Mouse (Mus musculus) liver, embryonic 14.5 days (tissue): Measurements from ENCODE around the gene Zc3h8. TPM values are rescaled to one million over a fixed set of nuclear protein-coding genes. Genes with fewer than 3 reads are reported as not detected.

Experiments used
- ATAC-seq: fragments of 200-750 bp; cut with Nextera tagmentation; 2 replicates; pipeline ENCODE4 v1.8.0; 2017; ENCODE audit warnings: moderate number of reproducible peaks, mild to moderate bottlenecking, moderate library complexity; ENCODE audit not compliant: insufficient read depth
- DNase-seq, 3 experiments: peaks; one replicate each; pipeline ENCODE4 v3.0.0-alpha.2; 2012 to 2013; ENCODE audit warnings: low read depth in 3 of 3, low spot score in 3 of 3
- H3K27ac ChIP-seq: fragments of 300-500 bp; sonication (generic); 2 replicates; pipeline ENCODE4 v1.5.1; 2014; ENCODE audit warnings: moderate library complexity, mild to moderate bottlenecking, control low read depth, inconsistent platforms
- H3K27me3 ChIP-seq: fragments of 300-500 bp; sonication (generic); 2 replicates; pipeline ENCODE4 v1.6.1; 2014; ENCODE audit warnings: mild to moderate bottlenecking, low read length, moderate library complexity; ENCODE audit not compliant: control insufficient read depth, insufficient read depth
- H3K36me3 ChIP-seq: fragments of 300-500 bp; sonication (generic); replicated peaks from 2 replicates; pipeline ENCODE4 v1.6.1; 2014; ENCODE audit warnings: low read depth; ENCODE audit not compliant: control insufficient read depth, insufficient read depth
- H3K4me1 ChIP-seq, 2 experiments: fragments of 200-500 bp in 1 of 2; fragments of 300-500 bp in 1 of 2; sonication (generic) in 1 of 2; replicated peaks; 2 replicates each; pipeline ENCODE4 v1.6.1; 2012 to 2014; ENCODE audit warnings: antibody characterized with exemption in 1 of 2, inconsistent platforms in 1 of 2, low read length in 1 of 2; ENCODE audit not compliant: control insufficient read depth in 2 of 2, insufficient read depth in 2 of 2
- H3K4me2 ChIP-seq: fragments of 300-500 bp; sonication (generic); 2 replicates; pipeline ENCODE4 v1.6.1; 2014; ENCODE audit warnings: low read depth, mild to moderate bottlenecking, control low read depth, moderate library complexity
- H3K4me3 ChIP-seq, 2 experiments: fragments of 200-500 bp in 1 of 2; fragments of 300-500 bp in 1 of 2; sonication (generic) in 1 of 2; 2 replicates each; pipeline ENCODE4 v1.5.1; 2012 to 2014; ENCODE audit warnings: low read depth in 2 of 2, low read length in 2 of 2, mild to moderate bottlenecking in 2 of 2, control low read depth in 1 of 2, inconsistent platforms in 1 of 2, moderate library complexity in 1 of 2; ENCODE audit not compliant: insufficient read depth in 1 of 2
- H3K9ac ChIP-seq: fragments of 300-500 bp; sonication (generic); replicated peaks from 2 replicates; pipeline ENCODE4 v1.6.1; 2014; ENCODE audit warnings: mild to moderate bottlenecking, control low read depth, moderate library complexity
- H3K9me3 ChIP-seq: fragments of 300-500 bp; sonication (generic); 2 replicates; pipeline ENCODE4 v1.6.1; 2016; ENCODE audit warnings: low read length, mixed read lengths; ENCODE audit not compliant: control insufficient read depth
- CTCF ChIP-seq: IDR thresholded peaks from 2 replicates; pipeline ENCODE4 v1.5.1; 2016; ENCODE audit warnings: antibody characterized with exemption, low read depth, control low read depth
- EP300 ChIP-seq: IDR thresholded peaks from 2 replicates; pipeline ENCODE4 v1.6.1; 2016; ENCODE audit warnings: antibody characterized with exemption, low read depth
- WGBS: fragments of 180-500 bp; shearing (Covaris S2); extraction: QIAGEN DNeasy Blood & Tissue Kit; methylation state at CpG from one replicate; pipeline ENCODE4 v1.1.7; 2014; ENCODE audit not compliant: insufficient replicate concordance; 5-methylcytosine and 5-hydroxymethylcytosine counted together
- polyA plus RNA-seq, 2 experiments: library from polyadenylated mRNA; depleted of rRNA in 1 of 2; stranded (reverse) in 1 of 2; unstranded in 1 of 2; fragments of >200 nt; fragmentation: Nextera tagmentation in 1 of 2; extraction: Ambion mirVana in 1 of 2; gene quantifications; 2 replicates each; pipeline versions ENCODE4 v1.2.1 to v1.2.3; 2012 to 2014

The Zc3h8 gene
- 1.4 and 2.6 TPM in 2 replicates for polyA plus RNA-seq (2012; rRNA removed)
- polyA plus RNA-seq (2014; fragmentation: Nextera tagmentation; extraction: Ambion mirVana): 2.4 and 3.0 TPM in 2 replicates

DNA sequence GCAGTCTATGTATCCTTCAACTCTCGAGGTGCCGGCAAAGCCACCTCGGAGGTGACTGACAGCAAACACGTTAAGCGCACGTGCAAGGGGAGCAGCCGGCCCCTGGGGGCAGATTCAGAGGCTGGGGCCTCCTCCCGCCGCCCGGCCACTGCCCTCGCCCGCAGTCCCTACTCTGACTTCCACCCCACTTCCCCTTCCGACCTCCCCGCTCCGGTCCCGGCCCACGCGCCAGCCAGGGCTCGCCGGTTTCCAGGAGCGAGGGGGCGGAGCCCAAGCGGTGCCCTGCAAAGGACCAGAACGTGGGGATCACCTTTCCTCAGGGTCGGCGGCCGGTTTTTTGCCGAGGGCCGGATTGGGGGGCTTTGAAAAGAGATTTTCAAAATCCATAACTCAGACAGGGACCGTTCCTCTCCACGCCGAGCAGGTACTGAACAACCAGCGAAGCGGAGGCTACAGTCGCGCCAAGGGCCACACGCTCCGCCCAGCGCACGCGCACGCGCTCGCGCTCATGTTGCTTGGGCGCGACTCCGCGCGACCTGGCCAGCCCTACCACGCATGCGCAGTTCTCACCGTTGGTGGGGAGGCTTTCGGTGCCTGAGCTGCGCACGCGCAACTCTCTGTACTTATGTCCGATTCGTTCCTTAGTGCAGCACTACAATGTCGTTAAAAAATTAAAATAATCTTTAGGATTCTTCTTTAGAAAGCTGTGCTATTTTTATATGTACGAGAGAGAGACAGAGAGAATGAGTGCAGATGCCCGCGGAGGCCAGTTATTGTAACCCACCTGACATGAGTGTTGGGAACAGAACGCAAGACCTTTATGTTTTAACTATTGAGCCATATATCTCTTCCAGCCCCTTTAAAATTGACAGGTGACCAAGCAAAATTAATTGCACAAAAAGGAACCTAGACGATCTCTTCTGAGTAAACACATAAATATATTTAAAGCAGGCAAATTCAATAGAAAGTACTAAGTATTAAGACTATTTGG is at the start of gene Zc3h8:
Gene Zc3h8, minus strand, starts transcription at position 540 of the 991 bp plus-strand sequence.
- peak; percentile 93 to 94 (median 93) for DNase-seq

GRCm38 (mm10) chr2:128984746-128985145 is 40.9 kb upstream of the Zc3h8 start:
- 63% methylated on average over 3 of the region's 3 CpGs for WGBS
- H3K27ac ChIP-seq: no peak overlapping the region
- no peak overlapping the region for H3K9ac ChIP-seq
- no peak overlapping the region for H3K4me3 ChIP-seq
- H3K36me3 ChIP-seq: no peaks in the 10 kb centered on the region
- no peaks in the 10 kb centered on the region for H3K4me1 ChIP-seq
- DNase-seq (no peak), ATAC-seq (no peak)
- no peak overlapping the region for H3K4me2 ChIP-seq
- H3K9me3 ChIP-seq: no peaks in the 10 kb centered on the region
- no peak for TF ChIP-seq CTCF
- TF ChIP-seq EP300: no peak
- H3K27me3 ChIP-seq: no peaks in the 10 kb centered on the region

More for the DNA sequence above, at the start of gene Zc3h8:
- H3K4me3 ChIP-seq: peak within 1 kb of the TSS; percentile 74 to 88
- H3K9me3 ChIP-seq: no peaks in the 10 kb centered on the region
- peak within 1 kb of the TSS; percentile 72 for H3K9ac ChIP-seq
- TF ChIP-seq EP300 (no peak), CTCF (no peak)
- peaks cover 6 to 7% of the 10 kb centered on the region in 2 experiments; a peak in 2 of 4 replicates for H3K4me1 ChIP-seq
- H3K27ac ChIP-seq: peak within 1 kb of the TSS; percentile 55
- WGBS: 2% methylated on average over 65 of the region's 65 CpGs
- peak; percentile 97 for ATAC-seq
- H3K27me3 ChIP-seq: no peaks in the 10 kb centered on the region
- no peaks in the 10 kb centered on the region; the same call in 1 of the 2 replicates for H3K36me3 ChIP-seq
- H3K4me2 ChIP-seq: peak within 1 kb of the TSS; percentile 98

DNA sequence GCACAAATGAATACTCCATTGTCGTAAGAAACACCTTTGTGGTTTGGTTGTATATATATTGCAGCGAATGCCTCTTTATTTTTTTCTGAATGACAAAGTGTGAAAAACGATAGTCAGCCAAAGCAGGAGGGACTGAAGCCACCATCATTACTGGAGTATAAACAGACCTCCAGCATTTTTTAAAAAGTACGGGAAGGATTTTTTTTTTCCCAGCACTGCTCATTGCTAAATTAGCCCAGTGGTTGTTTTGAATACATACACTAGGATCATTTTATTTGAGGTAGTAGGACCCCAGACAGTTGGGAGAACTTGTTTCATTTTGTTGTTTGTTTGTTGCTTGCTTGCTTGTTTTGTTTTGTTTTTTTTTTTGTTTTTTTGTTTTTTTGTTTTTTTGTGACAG is 31.7 kb upstream of the Zc3h8 start:
- Histone ChIP-seq H3K9ac (no peak overlapping the region), H3K4me3 (no peak overlapping the region), H3K36me3 (no peaks in the 10 kb centered on the region), H3K27ac (no peak overlapping the region), H3K4me1 (no peaks in the 10 kb centered on the region), H3K9me3 (no peaks in the 10 kb centered on the region), H3K4me2 (no peak overlapping the region), H3K27me3 (no peaks in the 10 kb centered on the region)
- no peak for TF ChIP-seq CTCF
- no peak for TF ChIP-seq EP300
- no peak for ATAC-seq
- no peak for DNase-seq
- WGBS: 70% methylated on average over 4 of the region's 4 CpGs

DNA sequence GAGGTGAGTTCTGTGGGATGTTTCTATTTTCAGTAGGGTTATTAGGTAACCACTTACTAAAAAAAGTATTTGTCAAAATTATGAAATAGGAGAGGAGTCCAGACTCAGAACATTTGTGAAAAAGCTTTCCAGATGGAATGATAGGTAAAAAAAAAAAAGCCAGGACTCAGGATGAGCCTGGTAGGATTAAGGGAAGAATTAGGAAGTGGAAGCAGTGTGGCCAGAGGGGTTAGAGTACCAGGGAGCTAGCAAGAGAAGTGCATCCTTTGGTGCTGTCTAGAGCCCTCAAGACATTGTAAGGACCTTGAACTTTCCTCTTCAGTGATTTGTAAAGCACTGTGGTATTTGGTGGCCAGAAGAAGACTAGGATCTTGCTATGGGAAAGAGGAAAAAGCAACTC is 28.4 kb upstream of the Zc3h8 start:
- TF ChIP-seq CTCF: no peak
- no peak for TF ChIP-seq EP300
- Histone ChIP-seq H3K27ac (no peak overlapping the region), H3K9me3 (no peaks in the 10 kb centered on the region), H3K9ac (no peak overlapping the region), H3K4me2 (no peak overlapping the region), H3K36me3 (no peaks in the 10 kb centered on the region), H3K27me3 (no peaks in the 10 kb centered on the region), H3K4me3 (no peak overlapping the region), H3K4me1 (peaks cover 3% of the 10 kb centered on the region in 2 experiments; a peak in 2 of 4 replicates)
- no peak for ATAC-seq
- DNase-seq: no peak

DNA sequence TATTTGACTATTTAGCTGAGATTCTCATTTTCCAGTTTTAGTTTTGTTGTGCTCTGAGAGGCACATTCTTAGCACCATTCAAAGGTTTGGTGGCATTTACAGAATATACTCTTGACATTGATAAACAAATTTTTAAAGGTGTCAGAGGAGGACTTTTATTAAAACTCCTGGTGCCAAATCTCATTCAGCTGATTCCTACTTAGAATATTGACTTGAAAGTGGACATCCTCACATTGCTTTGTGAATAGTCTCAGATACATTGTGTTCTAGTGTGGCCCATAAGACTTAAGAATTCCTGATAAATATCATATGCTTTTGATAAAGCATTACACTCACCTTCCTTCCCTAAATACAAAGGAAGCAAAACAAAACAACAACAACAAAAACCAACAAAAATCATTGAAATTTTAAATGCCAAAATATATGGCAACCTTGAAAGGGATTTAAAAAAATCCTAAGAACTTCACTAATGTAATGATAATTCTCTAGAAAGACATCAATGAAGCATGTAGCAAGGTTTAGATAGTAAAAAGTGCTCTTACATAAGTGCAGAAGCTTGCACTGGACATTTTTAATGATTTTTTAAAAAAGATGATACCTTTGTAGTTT is 24.7 kb upstream of the Zc3h8 start:
- no peak for TF ChIP-seq EP300
- no peak for TF ChIP-seq CTCF
- ATAC-seq (no peak), DNase-seq (no peak)
- H3K27ac ChIP-seq: peak overlapping the region; percentile 21; the same call in 1 of the 2 replicates
- H3K9me3 ChIP-seq: no peaks in the 10 kb centered on the region
- H3K9ac ChIP-seq: peak overlapping the region; percentile 100
- no peaks in the 10 kb centered on the region for H3K36me3 ChIP-seq
- H3K4me1 ChIP-seq: peaks cover 8% of the 10 kb centered on the region in 2 experiments; a peak in 3 of 4 replicates
- H3K4me3 ChIP-seq: peak overlapping the region; percentile 86 to 94
- peak overlapping the region; percentile 79 for H3K4me2 ChIP-seq
- H3K27me3 ChIP-seq: no peaks in the 10 kb centered on the region
